Mouse (Mus musculus) cerebellum, adult 2 months (tissue): Measurements from ENCODE around the gene Pgrmc2.

ENCODE experiments used
- CTCF ChIP-seq: fragments of 200-500 bp; IDR thresholded peaks from 2 replicates; pipeline ENCODE4 v1.5.1; 2011; ENCODE audit warnings: low read depth, mild to moderate bottlenecking, control low read depth, low read length, moderate library complexity, borderline replicate concordance; ENCODE audit not compliant: insufficient read depth
- POLR2A ChIP-seq: fragments of 200-500 bp; IDR thresholded peaks from 2 replicates; pipeline ENCODE4 v1.6.1; 2011; ENCODE audit warnings: low read length, control low read depth, borderline replicate concordance; ENCODE audit not compliant: insufficient read depth

DNA sequence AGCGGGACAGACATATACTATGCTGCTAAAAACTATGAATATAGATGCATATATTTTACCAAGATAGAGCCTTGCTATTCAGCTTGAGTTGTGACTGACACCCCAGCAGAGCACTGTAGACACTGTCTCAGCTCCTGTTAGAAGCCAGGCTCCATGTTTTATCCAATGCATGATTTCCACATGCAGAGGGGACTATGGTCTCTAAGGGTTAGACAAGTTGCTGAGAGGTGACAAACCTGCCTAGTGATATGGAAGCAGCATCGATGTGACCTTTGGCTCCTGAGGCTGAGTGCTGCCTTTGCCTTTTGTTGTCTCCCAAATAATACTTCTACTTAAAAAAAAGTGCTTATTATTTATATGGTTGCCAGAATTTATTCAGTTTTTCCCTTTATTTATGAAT is 10.4 kb upstream of the Pgrmc2 start:
- no peak for TF ChIP-seq POLR2A
- TF ChIP-seq CTCF, result no peak
